Comparison of ENCODE assay signal across 9 mouse cellular contexts in the genomic region with DNA sequence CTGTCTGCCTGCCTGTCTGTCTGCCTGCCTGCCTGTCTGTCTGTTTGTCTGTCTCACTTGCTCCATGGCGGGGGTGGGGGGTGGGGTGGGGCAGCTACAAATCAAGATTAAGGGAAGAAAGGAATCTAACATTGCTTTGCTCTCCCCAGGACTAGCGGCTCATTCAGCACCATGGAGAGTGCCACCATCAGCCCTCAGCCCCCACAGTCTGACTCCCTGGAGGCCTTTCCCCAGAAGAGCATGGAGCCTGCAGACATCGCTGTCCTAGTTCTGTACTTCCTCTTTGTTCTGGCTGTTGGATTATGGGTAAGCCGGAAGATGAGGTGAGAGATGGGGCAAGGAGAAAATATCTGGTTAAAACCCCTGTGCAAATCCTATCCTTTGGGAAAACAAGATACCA. TPM values are rescaled to one million over a fixed set of nuclear protein-coding genes. Genes with fewer than 3 reads are reported as not detected.
DNase-seq lines count a peak whose midpoint lies in the region; ATAC-seq lines count a peak whose summit lies in the region.
"Had no signal": no experiment of that assay in that cellular context is flagged by ENCODE, and none has a peak within 500 bp of the region (broad histone marks: within the 10 kb centered on the region; RNA-seq: fewer than 3 reads in every experiment).

No protein-coding gene starts in this region.

- H3K9me3 ChIP-seq in liver, embryonic 11.5 days (ENCODE audit: control insufficient read depth, low read length): no peaks in the 10 kb centered on the region
- H3K9me3 ChIP-seq: neural tube, embryonic 13.5 days had no signal

- DNase-seq in liver (peak; percentile 19), MEL-GATA-1-ER (ENCODE audit: extremely low read depth, low read depth) (peak; percentile 20)
- DNase-seq in liver, embryonic 11.5 days (ENCODE audit: low spot score): no peak
- peak; percentile 47 to 72 for DNase-seq in adrenal gland, postnatal 36 days
- DNase-seq in left cerebral cortex, postnatal 36 days (ENCODE audit: low spot score in 2 of 2): no peak
- DNase-seq in layer of hippocampus, adult 18-20 months (ENCODE audit: low spot score in 2 of 2): no peak

- H3K9ac ChIP-seq in liver, embryonic 11.5 days (ENCODE audit: low read depth, low read length): no peak overlapping the region
- H3K9ac ChIP-seq: neural tube, embryonic 13.5 days had no signal

- no peaks in the 10 kb centered on the region for H3K27me3 ChIP-seq in liver, embryonic 11.5 days (replicated peaks; ENCODE audit: control insufficient read depth, insufficient read depth, low read length)
- H3K27me3 ChIP-seq: neural tube, embryonic 13.5 days had no signal

- ATAC-seq in liver, embryonic 11.5 days (replicated peaks; ENCODE audit: low FRiP score): no peak
- ATAC-seq in megakaryocyte, adult 5-6 weeks (ENCODE audit: poor library complexity, severe bottlenecking): peak; percentile 54; the same call in 1 of the 2 replicates

- WGBS in liver, embryonic 11.5 days: 14% methylated on average over 4 of the region's 4 CpGs

- H3K4me2 ChIP-seq in liver, embryonic 11.5 days: no peak overlapping the region
- H3K4me2 ChIP-seq: neural tube, embryonic 13.5 days had no signal

- H3K27ac ChIP-seq in liver, embryonic 11.5 days (ENCODE audit: low read depth, low read length): no peak overlapping the region
- H3K27ac ChIP-seq: neural tube, embryonic 13.5 days had no signal

- no peak overlapping the region for H3K4me3 ChIP-seq in liver, embryonic 11.5 days (ENCODE audit: low read depth, low read length)
- H3K4me3 ChIP-seq: neural tube, embryonic 13.5 days had no signal

- no peaks in the 10 kb centered on the region for H3K4me1 ChIP-seq in liver, embryonic 11.5 days (replicated peaks; ENCODE audit: control insufficient read depth, insufficient read depth, low read length)

- no peaks in the 10 kb centered on the region for H3K36me3 ChIP-seq in liver, embryonic 11.5 days (ENCODE audit: control insufficient read depth, insufficient read depth, low read length)
- H3K36me3 ChIP-seq: neural tube, embryonic 13.5 days had no signal

- intact Hi-C loops in left cerebral cortex, postnatal 36 days (cut with DNase I): no loop called here

RNA-seq across cellular contexts. Expression of gene Slc5a11, which starts 20.9 kb away (rescaled TPM):
- polyA plus RNA-seq in liver, embryonic 11.5 days (2014; fragmentation: Nextera tagmentation; extraction: Ambion mirVana): 0.35 and 1.9 TPM in 2 replicates
- not detected for total RNA-seq in adrenal gland, postnatal 36 days (2021)
- 0.11 and 1.5 TPM in 2 replicates for total RNA-seq in megakaryocyte, adult 5-6 weeks (2015)
- total RNA-seq in megakaryocyte, adult 5-6 weeks (2017): 0.48 and 15.2 TPM in 2 replicates
- total RNA-seq in left cerebral cortex, postnatal 36 days (2021): 1 to 10 TPM in 1 of 2 experiments, under 1 TPM in 1; 0.82 to 1.1 TPM
- 1 to 10 TPM in 1 of 2 experiments, under 1 TPM in 1; 0.58 to 1.4 TPM for total RNA-seq in layer of hippocampus, adult 18-20 months (2021)
- total RNA-seq: heart, adult 18-20 months had no signal
- polyA plus RNA-seq: neural tube, embryonic 13.5 days had no signal

Comparison
In these comparisons a context has a peak if more than half of its experiments do, and no peak if none do; other contexts are left out.
1. DNase-seq: peak in liver (single experiment), MEL-GATA-1-ER (single experiment) and adrenal gland, postnatal 36 days (2 of 2); none in liver, embryonic 11.5 days (single experiment), left cerebral cortex, postnatal 36 days (0 of 2) and layer of hippocampus, adult 18-20 months (0 of 2).